Mouse (Mus musculus) T-helper 2 cell (primary cell): Measurements from ENCODE around the gene Mndal.
"Not testable (repeated sequence)": the region's sequence is repeated elsewhere in the genome, so short reads cannot be mapped to it uniquely, and the experiment has no call there.

Experiments
- in situ Hi-C: fragments of 300-600 bp; cut with MboI, MseI; formaldehyde crosslinking; loops from one replicate; pipeline ENCODE4 v1.15.1; 2025; ENCODE audit warnings: high pct_unique_total_duplicates

The Mndal gene

GRCm38 (mm10) chr1:173889741-173890140, 52.5 kb downstream of the Mndal start:
- in situ Hi-C loops: loop anchor here (5.0 kb wide), 1 partner anchor 113 kb away; no protein-coding TSS in a partner anchor

GRCm38 (mm10) chr1:173887026-173887787, 55.1 kb downstream of the Mndal start:
- in situ Hi-C loops: loop anchor here (5.0 kb wide), 1 partner anchor 115 kb away; no protein-coding TSS in a partner anchor

- in situ Hi-C loops: not testable (repeated sequence)
Measured at GRCm38 (mm10) chr1:173880004-173880666, 62.2 kb downstream of the Mndal start.

- in situ Hi-C loops: loop anchor here (10.0 kb wide), 1 partner anchor 65 kb away; the partner anchor contains the start of genes Ifi203 and Mndal
Measured at GRCm38 (mm10) chr1:173879225-173879987, 62.9 kb downstream of the Mndal start.

- in situ Hi-C loops: loop anchor here (10.0 kb wide), 1 partner anchor 67 kb away; the partner anchor contains the start of genes Ifi203 and Mndal
Measured at GRCm38 (mm10) chr1:173878264-173878663, 64.0 kb downstream of the Mndal start.

- in situ Hi-C loops: loop anchor here (10.0 kb wide), 1 partner anchor 68 kb away; the partner anchor contains the start of genes Ifi203 and Mndal
Measured at GRCm38 (mm10) chr1:173877125-173877524, 65.2 kb downstream of the Mndal start.

- in situ Hi-C loops: not testable (repeated sequence)
Measured at GRCm38 (mm10) chr1:173868586-173868985, 73.7 kb downstream of the Mndal start.

GRCm38 (mm10) chr1:173866504-173866903, 75.8 kb downstream of the Mndal start:
- in situ Hi-C loops: no loop called here

- in situ Hi-C loops: not testable (repeated sequence)
Measured at GRCm38 (mm10) chr1:173853711-173854110, 88.6 kb downstream of the Mndal start.

- in situ Hi-C loops: not testable (repeated sequence)
Measured at GRCm38 (mm10) chr1:173852853-173853252, 89.4 kb downstream of the Mndal start.

GRCm38 (mm10) chr1:173846193-173846592, 96.1 kb downstream of the Mndal start:
- in situ Hi-C loops: loop anchor here (10.0 kb wide), 1 partner anchor 619 kb away; no protein-coding TSS in a partner anchor

GRCm38 (mm10) chr1:173844754-173845153, 97.5 kb downstream of the Mndal start:
- in situ Hi-C loops: loop anchor here (10.0 kb wide), 1 partner anchor 620 kb away; no protein-coding TSS in a partner anchor

GRCm38 (mm10) chr1:173821481-173821803, 120.8 kb downstream of the Mndal start:
- in situ Hi-C loops: not testable (repeated sequence)

GRCm38 (mm10) chr1:173820794-173821480, 121.4 kb downstream of the Mndal start:
- in situ Hi-C loops: not testable (repeated sequence)

- in situ Hi-C loops: not testable (repeated sequence)
Measured at GRCm38 (mm10) chr1:173809294-173809693, 133.0 kb downstream of the Mndal start.

- in situ Hi-C loops: not testable (repeated sequence)
Measured at GRCm38 (mm10) chr1:173802689-173803281, 139.5 kb downstream of the Mndal start.

GRCm38 (mm10) chr1:173802207-173802606, 140.1 kb downstream of the Mndal start:
- in situ Hi-C loops: not testable (repeated sequence)

- in situ Hi-C loops: not testable (repeated sequence)
Measured at GRCm38 (mm10) chr1:173801791-173802190, 140.5 kb downstream of the Mndal start.
